Mouse (Mus musculus) gastrocnemius, postnatal 25 days (tissue): ENCODE data around the gene Fam117b. TPM values are rescaled to one million over a fixed set of nuclear protein-coding genes. Genes with fewer than 3 reads are reported as not detected.

Source experiments
- DNase-seq: peaks from one replicate; pipeline ENCODE4 v3.0.0; 2022
- total RNA-seq, 2 experiments: library from RNA; stranded (reverse); gene quantifications; 1 replicate in 1 of 2; 2 replicates in 1 of 2; pipeline ENCODE4 v1.2.3; 2021

Fam117b gene
- total RNA-seq, 2 experiments from 2014 or later: 3.5 to 4.6 TPM

DNA sequence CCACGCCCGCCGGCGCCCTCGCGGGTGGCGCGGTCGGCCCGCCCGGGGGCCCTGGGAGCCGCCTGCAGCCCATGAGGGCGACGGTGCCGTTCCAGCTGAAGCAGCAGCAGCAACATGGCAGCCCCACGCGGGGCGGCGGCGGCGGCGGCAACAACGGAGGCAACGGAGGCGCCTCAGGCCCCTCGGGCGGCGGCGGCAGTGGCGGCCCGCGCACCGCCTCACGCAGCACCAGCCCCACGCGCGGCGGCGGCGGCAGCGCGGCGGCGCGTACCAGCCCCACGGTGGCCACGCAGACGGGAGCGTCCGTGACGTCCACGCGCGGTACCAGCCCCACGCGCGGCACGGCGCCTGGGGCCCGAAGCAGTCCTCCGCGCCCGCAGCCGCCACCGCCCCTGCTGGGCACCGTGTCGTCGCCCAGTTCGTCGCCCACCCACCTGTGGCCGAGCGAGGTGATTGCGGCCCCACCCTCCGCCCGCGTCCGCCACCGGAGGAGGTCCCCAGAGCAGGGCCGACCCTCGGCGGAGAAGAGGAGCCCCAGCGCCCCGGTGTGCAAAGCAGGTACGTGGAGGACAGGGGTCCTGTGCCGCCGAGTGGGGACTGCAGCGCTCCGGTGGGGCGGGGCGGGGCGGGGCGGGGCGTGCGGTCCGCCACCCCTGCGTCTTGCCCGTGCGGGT lies 526 bp downstream of the Fam117b start:
- DNase-seq: peak; percentile 38

DNA sequence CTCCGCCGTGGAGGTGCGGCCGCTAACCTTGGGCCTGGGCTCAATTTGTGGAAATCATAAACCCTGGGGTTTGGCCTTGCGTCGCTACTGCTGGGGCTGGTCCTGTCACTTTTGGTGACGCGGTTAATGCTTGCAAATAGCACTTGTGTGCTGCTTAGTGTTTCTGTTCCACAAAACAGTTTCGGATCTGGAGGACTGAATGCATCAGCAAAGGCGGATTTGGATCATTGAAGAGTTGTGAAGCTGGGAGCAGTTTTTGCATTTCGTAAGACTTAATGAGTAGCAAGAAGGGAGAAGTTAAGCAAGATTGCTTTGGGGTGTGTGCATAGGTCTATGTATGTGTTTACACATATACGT lies 1.0 kb downstream of the Fam117b start:
- DNase-seq: no peak

DNA sequence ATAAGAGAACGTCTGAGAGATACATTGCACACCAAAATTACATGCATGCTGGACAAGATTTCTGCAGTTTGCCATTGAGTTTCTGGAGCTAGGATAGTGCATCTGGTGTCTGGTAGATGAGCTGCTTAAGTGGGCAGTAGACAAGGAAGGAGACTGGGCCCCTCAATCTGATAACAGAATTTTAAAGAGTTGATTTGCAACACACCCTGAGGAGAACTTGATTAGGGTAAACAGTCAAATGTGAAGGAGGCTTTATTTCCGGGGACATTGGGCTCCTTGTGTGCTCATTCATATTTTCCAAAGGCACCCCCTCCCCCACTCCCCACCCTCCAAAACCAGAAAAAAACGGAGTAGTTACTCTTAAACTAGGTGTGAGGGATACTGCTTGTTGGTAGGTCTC lies 2.0 kb downstream of the Fam117b start:
- no peak for DNase-seq

DNA sequence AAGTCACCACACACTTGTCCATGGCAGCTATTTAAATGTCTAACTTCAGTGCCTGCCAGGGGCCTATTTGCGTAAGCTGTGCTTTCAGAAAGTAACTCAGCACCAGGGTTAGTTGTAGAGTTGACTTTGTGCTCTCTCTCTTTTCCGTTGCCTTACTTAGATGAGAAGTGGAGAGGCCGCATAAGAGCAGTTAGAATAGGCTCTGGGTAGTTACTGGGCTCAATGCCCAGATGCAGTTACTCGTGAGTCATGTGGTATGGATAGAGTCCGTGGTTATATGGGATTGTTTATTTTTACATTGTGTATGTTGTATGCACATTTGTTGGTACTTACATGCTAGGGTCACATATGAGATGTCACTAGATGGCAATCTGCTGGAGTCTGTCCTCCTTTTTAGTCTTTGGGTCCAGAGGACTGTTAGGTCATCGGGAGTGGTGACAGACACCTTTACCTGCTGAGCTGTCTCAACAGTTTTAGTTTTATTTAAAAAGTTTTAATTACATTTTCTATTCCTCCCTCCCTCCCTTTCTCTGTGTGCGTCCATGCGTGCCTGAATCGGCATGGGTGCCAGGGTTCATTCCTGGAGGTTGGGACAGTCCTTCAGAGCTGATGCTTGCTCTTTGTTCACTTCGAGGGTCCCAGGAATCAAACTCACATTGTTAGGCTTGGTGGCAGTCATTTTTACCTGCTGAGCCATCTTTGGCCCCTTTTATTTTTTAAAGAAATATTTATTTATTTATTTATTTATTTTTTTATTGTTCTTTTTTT lies 3.2 kb downstream of the Fam117b start:
- DNase-seq: no peak

DNA sequence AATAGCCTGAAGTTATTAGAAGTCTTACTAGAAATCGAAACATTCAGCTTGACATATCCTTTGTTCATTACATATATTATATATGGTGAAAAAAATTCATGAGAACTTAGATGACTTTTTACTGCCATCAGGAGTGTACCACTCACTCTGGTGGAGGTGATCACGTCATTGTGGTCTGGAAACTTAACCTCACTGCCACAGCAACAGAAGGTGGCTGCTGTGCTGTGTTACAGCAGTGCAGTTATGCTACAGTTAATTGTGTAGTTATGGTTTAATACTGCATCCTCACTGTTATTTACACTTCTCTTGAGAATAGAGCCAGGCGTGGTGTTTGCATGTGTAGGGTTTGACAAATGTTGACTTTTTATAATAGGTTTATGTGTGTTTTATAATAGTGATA lies 4.6 kb downstream of the Fam117b start:
- no peak for DNase-seq

DNA sequence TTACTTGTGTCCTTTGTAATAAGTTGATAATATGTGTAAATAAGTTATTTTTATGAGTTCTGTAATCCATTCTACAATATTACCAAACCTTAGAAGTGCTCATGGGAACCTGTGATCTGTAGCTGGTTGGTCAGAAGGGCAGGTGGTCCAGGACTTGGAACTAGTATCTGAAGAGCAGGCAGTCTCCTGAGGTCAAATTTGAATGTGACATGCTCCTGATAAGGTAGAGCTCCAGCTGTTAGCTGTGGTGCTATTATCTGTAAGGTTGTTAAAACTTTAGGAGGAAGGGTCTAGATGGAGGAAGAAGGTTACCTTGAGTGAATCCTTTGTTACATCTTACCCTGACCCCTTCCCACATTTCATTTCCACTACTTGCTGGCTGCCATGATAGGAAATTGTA lies 5.3 kb downstream of the Fam117b start:
- no peak for DNase-seq

DNA sequence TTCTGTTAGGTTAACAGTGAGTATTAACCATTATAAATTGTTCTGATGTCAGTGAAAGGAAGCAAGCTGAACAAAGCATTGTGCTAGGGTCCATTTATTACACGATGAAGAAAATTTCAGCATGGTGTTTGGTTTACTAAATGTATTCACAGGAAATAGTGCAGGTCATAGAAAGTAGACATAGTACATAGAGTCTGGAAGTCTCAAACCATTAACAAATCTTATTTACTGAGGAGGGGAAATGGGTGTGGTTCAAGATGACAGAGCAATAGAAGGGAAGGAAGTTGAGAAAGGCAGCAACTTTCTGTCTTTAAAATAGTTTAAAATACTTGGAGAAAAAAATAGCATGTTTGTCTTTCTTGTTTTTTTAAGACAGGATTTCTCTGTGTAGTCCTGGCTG lies 10.4 kb downstream of the Fam117b start:
- DNase-seq: no peak

DNA sequence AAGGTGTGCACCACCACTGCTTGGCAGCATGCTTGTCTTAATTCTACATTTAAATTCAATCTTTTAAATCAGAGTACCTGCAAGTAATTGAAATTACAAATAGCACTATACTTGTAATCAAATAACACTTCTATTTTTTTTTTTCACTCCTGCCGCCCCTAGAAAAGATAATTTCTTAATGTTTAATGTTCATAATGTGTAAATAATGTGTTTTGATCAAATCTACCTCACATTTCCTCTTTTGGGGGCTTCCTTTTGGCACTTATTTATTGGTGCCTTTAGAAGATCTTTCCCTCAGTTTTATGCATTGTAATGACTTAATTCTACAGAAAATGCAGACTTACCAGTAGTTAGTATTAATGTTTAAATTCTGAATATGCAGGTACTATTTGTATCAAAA lies 10.9 kb downstream of the Fam117b start:
- DNase-seq: no peak

DNA sequence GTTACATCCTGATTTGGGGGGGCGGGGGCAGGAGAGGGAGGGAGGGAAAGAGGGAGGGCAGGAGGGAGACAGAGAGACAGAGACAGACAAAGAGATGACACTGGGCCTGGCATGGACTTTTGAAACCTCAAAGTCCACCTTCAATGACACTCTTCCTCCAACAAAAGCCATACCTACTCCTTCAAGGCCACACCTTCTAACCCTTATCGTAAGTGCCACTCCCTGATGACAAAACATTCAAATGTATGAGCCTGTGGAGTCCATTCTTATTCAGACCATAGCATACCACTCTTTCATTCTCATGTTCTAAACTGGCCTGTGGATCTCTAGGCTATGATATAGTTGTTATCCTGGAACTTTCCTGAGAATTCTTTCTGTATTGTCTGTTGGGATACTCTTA lies 11.6 kb downstream of the Fam117b start:
- DNase-seq: no peak

DNA sequence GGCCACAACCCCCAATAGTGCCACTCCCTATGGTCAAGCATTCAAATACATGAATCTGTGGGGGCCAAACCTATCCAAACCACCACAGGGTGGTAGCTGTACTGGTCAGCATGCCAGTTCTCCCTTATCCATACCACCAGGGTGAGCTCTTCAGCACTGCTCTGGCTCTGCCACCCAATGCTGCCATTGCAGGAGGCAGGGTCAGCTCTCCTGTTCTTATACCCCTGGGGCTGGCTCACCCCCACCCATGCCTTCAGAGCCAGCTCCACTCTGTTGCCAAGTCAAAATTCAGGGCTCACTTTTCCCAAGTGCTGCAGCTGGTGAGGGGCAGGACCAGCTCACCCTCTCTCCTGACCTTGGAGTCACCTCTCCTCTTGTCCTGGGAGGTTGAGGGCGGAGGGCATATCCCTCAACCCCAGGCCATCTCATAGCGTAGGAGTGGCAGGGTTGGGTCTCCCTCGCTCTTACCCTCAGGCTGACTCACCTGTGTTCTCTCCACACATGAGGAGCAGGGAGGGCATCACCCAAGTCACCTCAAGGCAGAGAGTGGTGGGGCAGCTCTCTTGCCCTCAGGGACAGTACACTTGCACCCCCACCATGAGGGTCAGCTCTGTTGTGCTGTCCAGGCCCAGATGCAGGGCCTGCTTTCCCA lies 13.3 kb downstream of the Fam117b start:
- DNase-seq: no peak

DNA sequence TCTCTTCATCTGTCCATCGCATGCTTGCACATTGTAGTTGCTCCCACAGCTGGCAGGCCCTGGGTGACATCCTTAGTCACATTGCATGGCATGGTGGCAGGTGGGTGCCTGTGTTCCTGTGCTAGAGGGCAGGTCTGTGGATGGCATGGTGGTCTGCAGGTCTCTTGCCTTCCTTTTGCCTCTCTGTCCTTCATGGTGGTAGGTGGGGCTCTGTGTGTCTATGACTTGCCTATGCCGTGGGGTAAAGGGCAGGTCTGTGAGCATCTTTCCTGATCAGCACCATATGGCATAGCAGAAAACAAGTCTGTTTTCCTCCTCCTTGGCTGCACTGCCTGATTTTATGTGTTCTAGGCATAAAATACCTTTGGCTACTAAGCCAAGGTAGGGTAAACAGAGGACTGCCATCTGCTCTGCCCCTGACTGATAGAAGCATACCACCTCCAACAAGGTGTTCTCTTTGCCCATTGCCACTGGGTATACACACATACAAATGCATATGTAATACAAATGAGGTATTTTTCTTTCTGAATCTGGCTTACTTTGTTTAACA lies 14.4 kb downstream of the Fam117b start:
- no peak for DNase-seq

DNA sequence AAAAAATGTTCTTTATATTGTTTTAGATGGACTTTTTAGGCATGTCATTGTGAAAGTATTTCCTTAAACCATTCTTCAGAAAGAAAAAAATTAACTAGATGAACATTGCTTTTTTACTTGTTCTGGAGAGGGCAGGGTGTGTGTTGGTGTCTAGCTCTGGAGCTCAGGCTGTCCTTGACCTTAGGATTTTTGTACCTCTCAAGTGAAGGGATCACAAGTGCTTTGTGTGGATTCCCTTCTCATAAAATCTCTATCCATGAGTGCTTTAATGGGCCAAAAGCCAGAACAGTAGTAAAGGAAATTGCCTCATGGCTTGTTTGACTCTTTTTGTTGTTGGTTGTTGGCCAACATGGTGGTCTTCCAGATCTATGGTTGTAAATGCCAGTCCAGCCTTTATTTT lies 18.1 kb downstream of the Fam117b start:
- DNase-seq: no peak

DNA sequence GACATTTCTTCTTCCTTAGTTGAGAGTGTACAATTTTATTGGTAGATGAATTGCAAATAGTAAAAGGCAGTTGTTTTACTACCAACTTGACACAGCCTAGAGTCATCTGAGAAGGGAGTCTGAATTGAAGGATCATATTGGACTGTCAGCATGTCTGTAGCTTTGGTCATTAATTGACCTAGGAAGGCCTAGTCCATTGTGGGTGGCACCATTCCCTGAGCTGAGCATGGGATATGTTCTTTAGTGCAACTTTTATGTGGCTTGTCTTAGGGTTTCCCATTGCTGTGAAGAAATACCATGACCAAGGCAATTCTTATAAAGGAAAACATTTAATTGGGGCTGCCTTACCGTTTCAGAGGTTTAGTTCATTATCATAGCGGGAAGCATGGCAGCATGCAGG lies 20.2 kb downstream of the Fam117b start:
- DNase-seq: no peak

DNA sequence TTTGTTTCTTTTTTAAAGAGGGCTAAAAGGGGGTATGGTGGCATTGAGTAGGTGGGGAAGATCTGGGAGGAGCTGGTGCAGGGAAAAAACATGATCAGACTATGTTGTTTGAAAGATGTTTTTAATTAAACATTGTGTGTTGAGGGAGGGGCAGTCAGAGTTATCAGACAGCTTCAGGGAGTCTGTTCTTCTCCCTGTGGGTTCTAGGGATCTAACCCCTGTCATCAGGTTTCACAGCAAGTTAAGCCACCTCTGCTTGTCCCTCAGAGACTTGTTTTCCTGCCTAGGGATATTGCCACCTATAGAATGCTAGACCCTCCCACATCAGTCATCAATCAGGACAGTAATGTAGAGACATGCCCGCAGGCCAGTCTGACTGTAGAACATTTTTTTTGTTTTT lies 28.3 kb downstream of the Fam117b start:
- no peak for DNase-seq

DNA sequence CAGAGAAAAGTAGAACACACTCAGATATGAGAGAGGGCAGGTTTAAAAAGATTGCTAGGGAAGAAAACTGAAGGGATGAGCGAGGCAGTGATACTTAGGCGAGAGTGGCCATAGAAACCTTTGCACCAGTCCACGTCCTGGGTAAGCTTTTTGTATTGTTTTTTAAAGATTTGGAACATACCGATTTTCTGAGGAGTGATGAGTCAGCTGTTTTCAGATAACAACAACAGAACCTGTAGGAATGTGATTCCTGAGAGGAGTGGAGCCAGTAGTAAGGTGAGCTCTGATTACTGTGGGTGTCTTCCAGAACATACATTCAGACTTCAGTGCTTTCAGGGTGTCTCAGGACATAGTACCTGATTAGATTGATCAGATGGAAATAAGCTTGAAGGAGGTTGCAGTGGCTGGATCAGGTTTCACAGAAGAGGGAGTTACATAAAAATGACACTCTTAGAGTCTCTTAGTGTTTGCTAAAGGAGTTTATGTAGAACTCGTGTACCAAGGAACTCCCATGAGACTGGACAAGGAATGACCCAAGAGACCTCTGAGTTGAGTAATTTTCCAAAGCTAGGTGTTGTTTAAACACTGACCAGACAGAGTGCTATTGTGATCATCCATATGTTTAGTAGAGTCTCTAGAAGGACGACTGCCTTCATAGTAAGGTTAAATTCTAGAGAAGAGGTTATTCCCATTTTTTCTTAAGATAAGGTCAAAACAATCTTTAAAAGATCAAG lies 29.4 kb downstream of the Fam117b start:
- DNase-seq: no peak

DNA sequence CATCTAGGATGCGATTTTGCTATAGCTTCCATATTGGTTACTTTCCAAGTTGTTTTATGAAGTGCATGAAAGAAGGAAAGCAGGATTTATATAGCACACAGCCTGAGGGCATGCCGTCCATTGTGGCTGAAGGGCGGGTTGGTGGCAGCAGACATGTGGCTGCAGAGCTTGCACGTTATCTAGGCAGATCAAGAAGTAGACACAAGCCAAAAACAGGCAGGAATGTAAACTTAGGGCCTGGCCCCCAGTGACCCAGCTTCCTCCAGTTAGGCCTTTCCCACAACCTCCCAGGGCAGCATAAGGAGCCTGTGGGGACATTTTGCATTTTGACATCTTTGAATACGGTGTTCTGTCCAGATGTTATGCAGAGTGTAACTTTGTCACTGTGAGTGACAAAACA lies 31.0 kb downstream of the Fam117b start:
- no peak for DNase-seq

DNA sequence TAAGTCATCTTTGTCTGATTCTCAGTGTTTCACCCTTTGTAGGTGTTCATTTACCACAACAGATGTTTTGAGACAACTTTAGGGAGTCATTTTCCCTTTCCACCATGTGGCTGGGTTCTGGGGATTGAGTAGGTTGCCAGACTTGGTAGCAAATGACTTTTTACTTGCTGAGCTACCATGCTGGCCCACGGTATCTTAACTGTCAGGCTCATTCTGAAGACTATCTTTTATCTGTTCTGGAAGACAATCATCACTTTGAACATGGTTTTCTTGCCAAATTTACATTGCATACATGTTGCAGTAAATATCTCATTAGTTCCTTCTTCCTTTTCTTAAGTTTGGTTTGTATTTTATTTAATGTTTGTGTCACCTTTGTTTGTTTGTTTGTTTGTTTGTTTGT lies 33.2 kb downstream of the Fam117b start:
- no peak for DNase-seq

DNA sequence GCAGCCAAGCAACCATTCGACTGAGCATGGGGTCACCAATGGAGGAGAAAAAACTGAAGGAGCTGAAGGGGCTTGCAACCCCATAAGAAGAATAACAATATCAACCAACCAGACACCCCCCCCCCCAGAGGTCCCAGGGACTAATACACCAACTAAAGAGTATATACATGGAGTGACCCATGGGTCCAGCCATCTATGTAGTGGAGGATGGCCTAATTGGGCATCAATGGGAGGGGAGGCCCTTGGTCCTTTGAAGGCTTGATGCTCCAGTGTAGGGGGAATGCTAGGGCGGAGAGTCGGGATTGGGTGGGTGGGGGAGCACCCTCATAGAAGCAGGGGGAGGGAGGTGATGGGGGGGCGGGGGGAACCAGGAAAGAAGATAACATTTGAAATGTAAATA lies 34.7 kb downstream of the Fam117b start:
- no peak for DNase-seq

DNA sequence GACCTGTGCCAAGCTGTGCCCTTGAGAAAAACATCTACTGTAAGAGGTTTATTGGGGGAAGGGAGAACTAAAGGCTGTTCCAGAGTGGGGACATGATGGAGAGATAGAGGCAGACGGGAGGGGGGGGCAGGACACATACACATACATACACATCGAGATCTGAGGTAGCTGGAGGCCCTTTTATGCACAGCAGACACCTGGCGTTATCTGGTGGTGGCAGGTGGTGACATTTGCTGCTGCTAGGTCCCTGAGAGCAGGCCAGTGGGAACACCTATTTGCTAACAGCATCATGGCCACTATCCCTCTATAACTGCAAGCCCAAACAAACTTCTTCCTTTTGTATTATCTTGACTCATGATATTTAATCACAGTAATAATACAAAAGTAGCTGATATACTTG lies 44.4 kb downstream of the Fam117b start:
- no peak for DNase-seq

DNA sequence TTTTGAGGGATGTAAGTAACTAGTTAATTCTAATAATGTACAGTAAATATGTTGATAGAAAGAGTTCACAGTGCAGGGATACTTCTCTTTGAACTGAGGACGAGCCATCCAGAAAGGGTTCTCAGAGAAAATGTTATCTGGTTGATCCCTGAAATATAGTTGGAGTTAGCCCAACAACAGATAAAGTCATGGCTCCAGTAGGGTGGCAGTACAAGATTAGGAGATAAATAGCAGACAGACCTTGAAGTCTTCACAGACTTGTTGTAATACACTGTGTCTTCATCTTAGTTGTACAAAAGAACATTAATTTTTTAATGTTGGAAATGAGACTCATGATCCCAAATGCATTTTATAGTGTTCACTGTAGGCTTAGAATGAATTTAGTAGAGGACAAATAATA lies 47.1 kb downstream of the Fam117b start:
- no peak for DNase-seq

DNA sequence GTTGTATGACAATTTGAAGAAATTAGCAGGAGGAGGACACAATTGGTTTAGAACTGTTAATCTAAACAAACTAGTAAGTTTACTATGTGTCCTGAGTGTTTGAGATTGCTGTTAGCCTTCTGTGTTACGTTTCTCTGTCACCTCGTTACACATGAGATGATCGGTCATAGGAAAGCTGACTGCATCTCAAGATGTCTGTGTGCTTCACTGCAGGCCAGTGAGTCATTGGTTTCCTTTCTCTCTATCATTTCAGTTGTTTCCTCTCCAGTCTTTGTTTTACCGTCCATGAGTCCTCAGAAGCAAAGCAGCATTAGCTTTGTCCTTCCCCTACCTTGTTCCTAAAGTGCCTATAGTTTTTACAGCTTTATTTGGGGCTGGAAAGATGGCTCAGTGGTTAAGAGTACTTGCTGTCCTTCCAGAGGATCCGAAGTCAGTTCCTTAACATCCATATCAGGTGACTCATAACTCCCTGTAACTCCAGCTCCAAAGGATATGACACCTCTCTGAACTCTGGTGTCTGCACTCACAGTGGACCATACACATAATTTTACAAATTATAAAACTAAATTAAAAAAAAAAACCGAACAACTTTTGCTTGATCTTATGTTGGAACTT lies 53.5 kb downstream of the Fam117b start:
- DNase-seq: no peak

DNA sequence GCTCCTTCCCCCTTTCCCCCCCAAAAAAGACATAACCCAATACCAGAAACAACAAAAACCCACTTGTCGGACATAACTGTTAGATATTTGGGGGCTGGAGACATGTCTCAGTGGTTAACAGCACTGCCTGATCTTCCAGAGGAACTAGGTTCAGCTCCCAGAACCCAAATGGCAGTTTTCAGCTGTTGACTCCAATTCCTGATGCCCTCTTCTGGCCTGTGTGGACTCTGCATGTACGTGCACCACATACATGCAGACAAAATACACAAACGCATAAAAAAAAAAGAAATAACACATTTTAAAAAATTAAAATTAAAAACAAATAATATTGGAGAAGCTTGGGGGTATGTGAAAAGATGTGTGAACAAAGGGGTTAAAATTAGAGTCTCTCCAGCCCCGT lies 54.5 kb downstream of the Fam117b start:
- DNase-seq: no peak
